Mouse (Mus musculus) CH12.LX (cell line): ENCODE data around the gene Gja5. TPM values are rescaled to one million over a fixed set of nuclear protein-coding genes. Genes with fewer than 3 reads are reported as not detected.
A peak's percentile ranks its signal among the peaks of the same experiment; 100 is the strongest.

Experiments
- DNase-seq: peaks from one replicate; pipeline ENCODE4 v3.0.0-alpha.2; 2013; ENCODE audit errors: extremely low read depth
- H3K27ac ChIP-seq: 2 replicates; pipeline ENCODE4 v1.5.1; 2012; ENCODE audit warnings: low read depth, mild to moderate bottlenecking, control low read depth, moderate library complexity; ENCODE audit not compliant: insufficient read depth
- H3K27me3 ChIP-seq: replicated peaks from 2 replicates; pipeline ENCODE3; 2012; ENCODE audit warnings: inconsistent platforms
- H3K36me3 ChIP-seq, 2 experiments: replicated peaks in 1 of 2; 2 replicates each; pipeline versions ENCODE3 to v1.6.1; 2012; ENCODE audit warnings: inconsistent platforms in 1 of 2, low read length in 1 of 2, mild to moderate bottlenecking in 1 of 2, mixed read lengths in 1 of 2, moderate library complexity in 1 of 2; ENCODE audit not compliant: control insufficient read depth in 1 of 2, insufficient read depth in 1 of 2
- H3K4me1 ChIP-seq, 2 experiments: 2 replicates each; pipeline ENCODE4 v1.6.1; 2012; ENCODE audit warnings: inconsistent platforms in 1 of 2, moderate library complexity in 1 of 2; ENCODE audit not compliant: insufficient read depth in 2 of 2, control insufficient read depth in 1 of 2
- H3K4me2 ChIP-seq: 2 replicates; pipeline ENCODE4 v1.6.1; 2012; ENCODE audit warnings: low read depth, mild to moderate bottlenecking, control low read depth; ENCODE audit not compliant: poor library complexity, insufficient read depth, severe bottlenecking
- H3K4me3 ChIP-seq, 3 experiments: fragments of 150-350 bp in 1 of 3; sonication (generic) in 1 of 3; replicated peaks in 1 of 3; 2 replicates each; pipeline versions ENCODE3 to v1.5.1; 2011 to 2012; ENCODE audit warnings: low read depth in 2 of 3, low read length in 2 of 3, mild to moderate bottlenecking in 2 of 3, moderate library complexity in 2 of 3, control low read depth in 1 of 3, improper control_type of control experiment in 1 of 3, inconsistent platforms in 1 of 3, mixed read lengths in 1 of 3; ENCODE audit not compliant: poor library complexity in 1 of 3
- H3K79me2 ChIP-seq: replicated peaks from 2 replicates; pipeline ENCODE4 v1.6.1; 2012; ENCODE audit warnings: mild to moderate bottlenecking, moderate library complexity; ENCODE audit not compliant: control insufficient read depth, poor library complexity, insufficient read depth, severe bottlenecking; ENCODE audit errors: extremely low read depth
- H3K9ac ChIP-seq: 2 replicates; pipeline ENCODE4 v1.6.1; 2012; ENCODE audit warnings: low read depth, mild to moderate bottlenecking, control low read depth, moderate library complexity; ENCODE audit not compliant: insufficient read depth
- H3K9me3 ChIP-seq: replicated peaks from 2 replicates; pipeline ENCODE3; 2012; ENCODE audit warnings: low read length, inconsistent platforms, mixed read lengths
- CTCF ChIP-seq, 2 experiments: IDR thresholded peaks in 1 of 2; conservative IDR thresholded peaks in 1 of 2; 2 replicates each; pipeline ENCODE4 v1.5.1; 2011 to 2012; ENCODE audit warnings: low read depth in 2 of 2, low read length in 2 of 2, improper control_type of control experiment in 1 of 2, inconsistent platforms in 1 of 2, mild to moderate bottlenecking in 1 of 2, moderate library complexity in 1 of 2
- ELF1 ChIP-seq: IDR thresholded peaks from 2 replicates; pipeline ENCODE4 v1.6.1; 2014; ENCODE audit warnings: low read depth, mild to moderate bottlenecking, inconsistent platforms, low read length, improper control_type of control experiment
- ETS1 ChIP-seq: conservative IDR thresholded peaks from 2 replicates; pipeline ENCODE4 v1.6.1; 2012; ENCODE audit warnings: low read depth, mild to moderate bottlenecking, inconsistent platforms, low read length, improper control_type of control experiment, moderate library complexity
- IRF4 ChIP-seq: IDR thresholded peaks from 2 replicates; pipeline ENCODE4 v1.6.1; 2014; ENCODE audit warnings: low read depth, mild to moderate bottlenecking, inconsistent platforms, low read length, improper control_type of control experiment
- JUN ChIP-seq: IDR thresholded peaks from 2 replicates; pipeline ENCODE4 v1.6.1; 2011; ENCODE audit warnings: low read depth, mild to moderate bottlenecking, low read length, improper control_type of control experiment, moderate library complexity; ENCODE audit not compliant: insufficient read depth
- MAX ChIP-seq: IDR thresholded peaks from 2 replicates; pipeline ENCODE4 v1.6.1; 2011; ENCODE audit warnings: low read length, improper control_type of control experiment
- NRF1 ChIP-seq: IDR thresholded peaks from 2 replicates; pipeline ENCODE4 v1.6.1; 2014; ENCODE audit warnings: low read depth, mild to moderate bottlenecking, inconsistent platforms, low read length, improper control_type of control experiment, moderate library complexity
- PAX5 ChIP-seq: IDR thresholded peaks from 2 replicates; pipeline ENCODE4 v1.6.1; 2012; ENCODE audit warnings: low read length, inconsistent platforms, mixed read lengths
- RAD21 ChIP-seq: IDR thresholded peaks from 2 replicates; pipeline ENCODE4 v1.6.1; 2011; ENCODE audit warnings: low read depth, mild to moderate bottlenecking, low read length, improper control_type of control experiment, moderate library complexity
- SMC3 ChIP-seq: IDR thresholded peaks from 2 replicates; pipeline ENCODE4 v1.6.1; 2011; ENCODE audit warnings: low read depth, low read length, improper control_type of control experiment
- ZC3H11A ChIP-seq: IDR thresholded peaks from 2 replicates; pipeline ENCODE4 v1.6.1; 2012; ENCODE audit warnings: low read depth, mild to moderate bottlenecking, inconsistent platforms, low read length, improper control_type of control experiment
- dilution Hi-C: fragments of 300-500 bp; cut with MboI; formaldehyde crosslinking; loops from 2 replicates; pipeline ENCODE4 v1.14.3; 2020; ENCODE audit warnings: low sequenced_read_pairs; ENCODE audit not compliant: extremely low pct_unique_long_range_greater_than_20kb, extremely low pct_ligation_motif_present
- in situ Hi-C: fragments of 300-500 bp; cut with MboI; formaldehyde crosslinking; loops from 3 replicates; pipeline ENCODE4 v1.14.3; 2019; ENCODE audit warnings: low sequenced_read_pairs, low pct_ligation_motif_present, low pct_unique_long_range_greater_than_20kb, mixed read lengths
- polyA plus RNA-seq: library from polyadenylated mRNA; unstranded; fragments of >175 nt; gene quantifications from 2 replicates; pipeline ENCODE4 v1.2.1, GENCODE M21; 2012; ENCODE audit warnings: low read depth; ENCODE audit not compliant: insufficient read length
- total RNA-seq, 2 experiments: library from RNA; depleted of rRNA; stranded (reverse); fragments of 300-350 nt in 1 of 2; fragments of >200 nt in 1 of 2; gene quantifications; 2 replicates each; pipeline ENCODE4 v1.2.3; 2012 to 2014

Gja5 gene
- total and polyA plus RNA-seq, 3 experiments, result not detected

DNA sequence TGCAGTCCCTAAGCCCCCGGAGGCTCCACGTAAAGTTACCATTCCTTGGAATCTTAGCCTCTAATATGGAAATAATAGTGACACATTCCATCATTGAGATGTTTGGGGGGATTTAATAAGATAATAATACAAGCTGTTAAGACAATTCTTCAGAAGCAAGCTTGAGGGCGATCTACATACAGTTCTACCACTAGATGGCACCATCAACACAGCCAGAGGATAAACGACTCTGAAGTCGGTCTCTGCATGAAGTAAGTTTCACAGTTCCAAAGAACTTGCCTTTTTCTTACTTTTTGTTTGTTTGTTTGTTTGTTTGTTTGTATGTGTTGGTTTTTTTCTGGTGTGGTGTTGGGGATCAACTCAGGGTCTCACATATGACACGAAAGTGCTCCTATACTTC lies 31.7 kb downstream of the Gja5 start:
- 0 out of 2 replicates have a peak overlapping the region, but pooled peaks have one; percentile 15 for H3K4me2 ChIP-seq
- no peak overlapping the region for H3K27ac ChIP-seq
- H3K4me1 ChIP-seq, result peaks cover 3 to 8% of the 10 kb centered on the region in 2 experiments; a peak in 2 of 4 replicates
- DNase-seq, result peak; percentile 77
- no peaks in the 10 kb centered on the region for H3K79me2 ChIP-seq
- H3K4me3 ChIP-seq, result no peak overlapping the region
- no peaks in the 10 kb centered on the region for H3K9me3 ChIP-seq
- peak; percentile 83 to 94 for TF ChIP-seq CTCF (conservative IDR thresholded peaks at IDR 0.05 in 1 of 2, IDR thresholded peaks at IDR 0.05 in 1 of 2; ENCODE audit: low read depth in 2 of 2, low read length in 2 of 2)
- peak; percentile 23; the same call in 1 of the 2 replicates for TF ChIP-seq ZC3H11A
- no peak for TF ChIP-seq PAX5
- TF ChIP-seq IRF4, result no peak
- TF ChIP-seq RAD21, result peak; percentile 95
- TF ChIP-seq SMC3, result peak; percentile 78
- dilution Hi-C loops (no loop called here), in situ Hi-C loops (loop anchor here (10.0 to 25.0 kb wide), 3 partner anchors 239 to 651 kb away; no protein-coding TSS in a partner anchor)
- no peaks in the 10 kb centered on the region for H3K36me3 ChIP-seq
- no peaks in the 10 kb centered on the region for H3K27me3 ChIP-seq
- no peak overlapping the region for H3K9ac ChIP-seq

GRCm38 (mm10) chr3:96937606-96938005 lies 33.1 kb downstream of the Gja5 start:
- H3K4me2 ChIP-seq, result no peak overlapping the region
- DNase-seq, result no peak
- peaks cover 3 to 8% of the 10 kb centered on the region in 2 experiments; a peak in 2 of 4 replicates for H3K4me1 ChIP-seq
- no peaks in the 10 kb centered on the region for H3K27me3 ChIP-seq
- no peak for TF ChIP-seq ETS1
- H3K36me3 ChIP-seq, result no peaks in the 10 kb centered on the region
- in situ Hi-C loops (loop anchor here (10.0 to 25.0 kb wide), 3 partner anchors 237 to 650 kb away; no protein-coding TSS in a partner anchor), dilution Hi-C loops (no loop called here)
- no peak overlapping the region for H3K9ac ChIP-seq
- no peak overlapping the region for H3K4me3 ChIP-seq
- H3K9me3 ChIP-seq, result no peaks in the 10 kb centered on the region
- no peak overlapping the region for H3K27ac ChIP-seq
- no peaks in the 10 kb centered on the region for H3K79me2 ChIP-seq

DNA sequence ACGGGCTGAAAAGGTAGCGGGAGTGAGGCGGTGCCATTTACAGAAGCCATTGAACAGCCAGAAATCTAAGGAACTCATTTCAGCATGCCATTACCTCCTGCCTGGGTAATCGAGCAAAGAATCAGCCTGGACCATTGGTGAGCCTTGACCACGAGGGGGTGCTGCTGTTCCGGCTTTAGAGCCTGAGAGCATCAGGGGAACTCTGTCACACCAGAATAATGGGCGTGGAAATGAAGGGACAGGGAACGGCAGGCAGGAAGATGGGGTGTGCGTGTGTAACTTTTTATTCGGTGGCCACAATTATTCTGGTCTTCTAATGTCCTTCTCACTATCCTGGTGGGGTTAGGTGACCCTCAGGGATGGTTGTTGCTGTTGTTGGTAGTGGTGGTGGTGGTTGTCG lies 34.2 kb downstream of the Gja5 start:
- peak; percentile 90 for DNase-seq
- TF ChIP-seq ZC3H11A (peak; percentile 80), RAD21 (peak; percentile 96), NRF1 (no peak), SMC3 (peak; percentile 96), MAX (no peak), CTCF (conservative IDR thresholded peaks at IDR 0.05 in 1 of 2, IDR thresholded peaks at IDR 0.05 in 1 of 2; ENCODE audit: low read depth in 2 of 2, low read length in 2 of 2) (peak; percentile 64 to 96), ELF1 (no peak), JUN (no peak)
- H3K27ac ChIP-seq, result no peak overlapping the region
- H3K4me2 ChIP-seq, result peak overlapping the region; percentile 14; the same call in 1 of the 2 replicates
- dilution Hi-C loops, result no loop called here
- no peaks in the 10 kb centered on the region for H3K36me3 ChIP-seq
- no peak overlapping the region for H3K9ac ChIP-seq
- peaks cover 6% of the 10 kb centered on the region for H3K9me3 ChIP-seq
- no peaks in the 10 kb centered on the region for H3K79me2 ChIP-seq
- peaks cover 3 to 8% of the 10 kb centered on the region in 2 experiments; a peak in 2 of 4 replicates for H3K4me1 ChIP-seq
- H3K4me3 ChIP-seq, result no peak overlapping the region
- in situ Hi-C loops, result loop anchor here (10.0 to 25.0 kb wide), 3 partner anchors 236 to 649 kb away; no protein-coding TSS in a partner anchor
- H3K27me3 ChIP-seq, result no peaks in the 10 kb centered on the region
